Comparison of ENCODE assay signal across 8 mouse cellular contexts in the genomic region with DNA sequence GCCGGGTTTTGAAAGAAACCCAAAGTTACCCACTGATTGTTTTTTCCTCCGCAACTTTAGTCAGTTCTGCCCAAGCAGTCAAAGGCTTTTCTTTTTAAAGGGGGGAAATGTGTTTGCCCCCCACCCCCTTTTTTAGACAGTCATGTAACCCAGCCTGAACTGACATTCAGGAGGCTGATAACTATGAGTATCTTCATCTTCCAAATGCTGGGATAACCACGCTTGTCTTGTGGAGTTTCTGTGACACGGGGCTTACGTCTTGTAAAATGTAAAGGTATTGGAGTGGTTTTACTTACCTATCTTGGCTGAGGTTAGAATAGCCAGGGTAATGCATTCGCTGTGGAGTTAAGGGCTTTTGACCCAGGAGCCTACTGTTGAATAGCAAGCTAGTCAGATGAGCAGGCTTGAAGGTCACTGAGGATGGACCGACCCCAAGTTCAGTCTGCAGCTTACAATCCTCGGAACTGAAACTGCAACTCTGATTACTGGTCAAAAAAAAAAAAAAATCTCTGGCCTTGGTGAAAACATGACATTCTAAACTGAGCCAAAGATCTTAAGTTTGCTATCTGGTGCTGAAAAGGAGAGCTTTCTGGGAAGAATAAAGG. TPM values are rescaled to one million over a fixed set of nuclear protein-coding genes. Genes with fewer than 3 reads are reported as not detected.
DNase-seq lines count a peak whose midpoint lies in the region; ATAC-seq and TF ChIP-seq lines count a peak whose summit lies in the region.

A gene (minus strand): TSS at position 318 of the 605 bp plus-strand sequence.

- peaks cover 3% of the 10 kb centered on the region; the same call in 1 of the 2 replicates for H3K4me1 ChIP-seq in lung, adult 2 months (ENCODE audit: control insufficient read depth, insufficient read depth, low read length)
- H3K4me1 ChIP-seq in limb, embryonic 15.5 days: peaks cover 12% of the 10 kb centered on the region; the same call in 1 of the 2 replicates
- H3K4me1 ChIP-seq in stomach, embryonic 15.5 days: 0 out of 2 replicates have a peak, but pooled peaks cover 5% of the 10 kb centered on the region

- peak within 1 kb of the TSS; percentile 96 for H3K27ac ChIP-seq in limb, embryonic 15.5 days
- H3K27ac ChIP-seq in stomach, embryonic 15.5 days: peak within 1 kb of the TSS; percentile 95

- H3K9me3 ChIP-seq in limb, embryonic 15.5 days: no peaks in the 10 kb centered on the region
- no peaks in the 10 kb centered on the region for H3K9me3 ChIP-seq in stomach, embryonic 15.5 days

- H3K9ac ChIP-seq in limb, embryonic 15.5 days: peak within 1 kb of the TSS; percentile 76
- H3K9ac ChIP-seq in stomach, embryonic 15.5 days: peak within 1 kb of the TSS; percentile 68

- H3K27me3 ChIP-seq in limb, embryonic 15.5 days: no peaks in the 10 kb centered on the region
- no peaks in the 10 kb centered on the region for H3K27me3 ChIP-seq in stomach, embryonic 15.5 days (replicated peaks)

- no peak for TF ChIP-seq POLR2A in lung, adult 2 months (IDR thresholded peaks at IDR 0.05; ENCODE audit: borderline replicate concordance, extremely low read depth, low read depth, low read length)

- ATAC-seq in inflammation-experienced regulatory T-cells, adult 6 months: no peak
- ATAC-seq in limb, embryonic 15.5 days (ENCODE audit: insufficient number of reproducible peaks, low FRiP score, low TSS enrichment, low read depth): no peak
- no peak for ATAC-seq in stomach, embryonic 15.5 days (ENCODE audit: insufficient read depth, low FRiP score, low read depth)

- peak; percentile 15 for DNase-seq in lung, adult 2 months
- no peak for DNase-seq in lung, postnatal 10 days
- DNase-seq in adrenal gland, postnatal 36 days: peak; percentile 25 to 33
- DNase-seq in gastrocnemius, adult 8-10 months (ENCODE audit: low spot score in 2 of 2): no peak
- no peak for DNase-seq in spleen, postnatal 4 days (ENCODE audit: low spot score in 2 of 2)

- peak within 1 kb of the TSS; percentile 67 for H3K4me2 ChIP-seq in limb, embryonic 15.5 days
- peak within 1 kb of the TSS; percentile 74 for H3K4me2 ChIP-seq in stomach, embryonic 15.5 days

- H3K4me3 ChIP-seq in lung, adult 2 months (replicated peaks; ENCODE audit: extremely low read depth, low read depth, low read length): peak within 1 kb of the TSS; percentile 94
- peak within 1 kb of the TSS; percentile 79 for H3K4me3 ChIP-seq in limb, embryonic 15.5 days
- peak within 1 kb of the TSS; percentile 84 for H3K4me3 ChIP-seq in stomach, embryonic 15.5 days (replicated peaks)

- peaks cover 9% of the 10 kb centered on the region; the same call in 1 of the 2 replicates for H3K36me3 ChIP-seq in limb, embryonic 15.5 days
- no peaks in the 10 kb centered on the region for H3K36me3 ChIP-seq in stomach, embryonic 15.5 days

- under 1% methylated on average over 8 of the region's 8 CpGs for WGBS in lung, adult 2 months
- WGBS in limb, embryonic 15.5 days: 3% methylated on average over 8 of the region's 8 CpGs
- WGBS in stomach, embryonic 15.5 days: under 1% methylated on average over 8 of the region's 8 CpGs

- TF ChIP-seq CTCF in lung, adult 2 months (IDR thresholded peaks at IDR 0.05; ENCODE audit: insufficient read depth, low read length): no peak

RNA-seq across cellular contexts. Expression of the gene that starts here (rescaled TPM):
- polyA plus RNA-seq in lung, adult 2 months (2012; rRNA removed): 14.1 and 19.3 TPM in 2 replicates
- total RNA-seq in adrenal gland, postnatal 36 days (2021): 10 to 100 TPM; 26.9 to 37.7 TPM
- total RNA-seq in gastrocnemius, adult 8-10 months (2022): 10 to 100 TPM; 29.1 to 33.4 (median 31.5) TPM
- 10 to 100 TPM; 56.9 to 78.1 (median 68.0) TPM for polyA plus RNA-seq in inflammation-experienced regulatory T-cells, adult 6 months (2017; shearing (Covaris generic))
- 49.4 and 51.0 TPM in 2 replicates for polyA plus RNA-seq in limb, embryonic 15.5 days (2015; fragmentation: Nextera tagmentation; extraction: Ambion mirVana)
- polyA plus RNA-seq in stomach, embryonic 15.5 days (2015; fragmentation: Nextera tagmentation; extraction: Ambion mirVana): 60.2 and 64.0 TPM in 2 replicates

Comparison
In these comparisons a context has a peak if more than half of its experiments do, and no peak if none do; other contexts are left out.
1. DNase-seq: peak in lung, adult 2 months (single experiment) and adrenal gland, postnatal 36 days (2 of 2); none in lung, postnatal 10 days (single experiment), gastrocnemius, adult 8-10 months (0 of 2) and spleen, postnatal 4 days (0 of 2).
2. Peak in every context shown above with its lines, with median percentiles within 50 percentile points of each other: H3K4me3 ChIP-seq.